Mouse (Mus musculus): ENCODE results near the gene Nr4a1.

Gene Nr4a1

GRCm38 (mm10) chr15:101233183-101233582, 20.9 kb upstream of the Nr4a1 start:
- no peak for DNase-seq (ENCODE audit: low spot score in 2 of 2)

GRCm38 (mm10) chr15:101233641-101234275, 20.3 kb upstream of the Nr4a1 start:
- no peak for DNase-seq (ENCODE audit: low spot score in 2 of 2)

- DNase-seq (ENCODE audit: low spot score in 2 of 2), result no peak
These were observed 19.3 kb upstream of the Nr4a1 start for GRCm38 (mm10) chr15:101234611-101235341.

GRCm38 (mm10) chr15:101235342-101235698, 18.7 kb upstream of the Nr4a1 start:
- no peak for DNase-seq (ENCODE audit: low spot score in 2 of 2)

- DNase-seq (ENCODE audit: low spot score in 2 of 2), result no peak
These were observed 18.2 kb upstream of the Nr4a1 start for GRCm38 (mm10) chr15:101235728-101236327.

GRCm38 (mm10) chr15:101236878-101237277, 17.2 kb upstream of the Nr4a1 start:
- peak; percentile 57 to 58 for DNase-seq (ENCODE audit: low spot score in 2 of 2)

GRCm38 (mm10) chr15:101238885-101239511, 15.1 kb upstream of the Nr4a1 start:
- peak in 1 of 2 experiments; percentile 31 for DNase-seq (ENCODE audit: low spot score in 2 of 2)

GRCm38 (mm10) chr15:101239821-101240220, 14.2 kb upstream of the Nr4a1 start:
- DNase-seq (ENCODE audit: low spot score in 2 of 2), result no peak

- peak; percentile 75 to 81 for DNase-seq (ENCODE audit: low spot score in 2 of 2)
These were observed 13.3 kb upstream of the Nr4a1 start for GRCm38 (mm10) chr15:101240799-101241204.

- no peak for DNase-seq (ENCODE audit: low spot score in 2 of 2)
These were observed 12.8 kb upstream of the Nr4a1 start for GRCm38 (mm10) chr15:101241236-101241635.

- no peak for DNase-seq (ENCODE audit: low spot score in 2 of 2)
These were observed 12.2 kb upstream of the Nr4a1 start for GRCm38 (mm10) chr15:101241853-101242252.

- no peak for DNase-seq (ENCODE audit: low spot score in 2 of 2)
These were observed 11.4 kb upstream of the Nr4a1 start for GRCm38 (mm10) chr15:101242645-101243044.

- DNase-seq (ENCODE audit: low spot score in 2 of 2), result no peak
These were observed 10.1 kb upstream of the Nr4a1 start for GRCm38 (mm10) chr15:101244012-101244411.

GRCm38 (mm10) chr15:101246231-101247154, 7.6 kb upstream of the Nr4a1 start:
- DNase-seq (ENCODE audit: low spot score in 2 of 2), result peak; percentile 96 to 97

- DNase-seq (ENCODE audit: low spot score in 2 of 2), result no peak
These were observed 6.9 kb upstream of the Nr4a1 start for GRCm38 (mm10) chr15:101247155-101247498.

GRCm38 (mm10) chr15:101248029-101248710, 5.9 kb upstream of the Nr4a1 start:
- DNase-seq (ENCODE audit: low spot score in 2 of 2), result peak in 1 of 2 experiments; percentile 31

GRCm38 (mm10) chr15:101250220-101250800, 3.8 kb upstream of the Nr4a1 start:
- peak in 1 of 2 experiments; percentile 28 for DNase-seq (ENCODE audit: low spot score in 2 of 2)

GRCm38 (mm10) chr15:101251930-101252329, 2.1 kb upstream of the Nr4a1 start:
- DNase-seq (ENCODE audit: low spot score in 2 of 2), result no peak

GRCm38 (mm10) chr15:101252614-101253013, 1.5 kb upstream of the Nr4a1 start:
- DNase-seq (ENCODE audit: low spot score in 2 of 2), result peak; percentile 60 to 61

- no peak for DNase-seq (ENCODE audit: low spot score in 2 of 2)
These were observed 545 bp upstream of the Nr4a1 start for GRCm38 (mm10) chr15:101253563-101253885.

Measured in spleen, postnatal 36 days (tissue).